Mouse (Mus musculus): ENCODE data around the gene Cntn2.

Gene Cntn2

GRCm38 (mm10) chr1:132542762-132543306 lies at the start of gene Cntn2:
Cntn2 (minus strand) TSS chr1:132543256.
- DNase-seq (ENCODE audit: low read depth, low spot score), result peak; percentile 85

GRCm38 (mm10) chr1:132592145-132592544 lies 49.1 kb upstream of the Cntn2 start:
- peak; percentile 41 for DNase-seq (ENCODE audit: low read depth, low spot score)

GRCm38 (mm10) chr1:132591399-132591930 lies 48.4 kb upstream of the Cntn2 start:
- DNase-seq (ENCODE audit: low read depth, low spot score), result peak; percentile 65

GRCm38 (mm10) chr1:132586679-132587201 lies 43.7 kb upstream of the Cntn2 start:
- no peak for DNase-seq (ENCODE audit: low read depth, low spot score)

GRCm38 (mm10) chr1:132585376-132585775 lies 42.3 kb upstream of the Cntn2 start:
- no peak for DNase-seq (ENCODE audit: low read depth, low spot score)

GRCm38 (mm10) chr1:132582998-132583604 lies 40.0 kb upstream of the Cntn2 start:
- no peak for DNase-seq (ENCODE audit: low read depth, low spot score)

- no peak for DNase-seq (ENCODE audit: low read depth, low spot score)
Measured at GRCm38 (mm10) chr1:132581845-132582839, 39.1 kb upstream of the Cntn2 start.

GRCm38 (mm10) chr1:132580063-132580462 lies 37.0 kb upstream of the Cntn2 start:
- no peak for DNase-seq (ENCODE audit: low read depth, low spot score)

GRCm38 (mm10) chr1:132576845-132577244 lies 33.8 kb upstream of the Cntn2 start:
- no peak for DNase-seq (ENCODE audit: low read depth, low spot score)

GRCm38 (mm10) chr1:132572851-132573250 lies 29.8 kb upstream of the Cntn2 start:
- no peak for DNase-seq (ENCODE audit: low read depth, low spot score)

GRCm38 (mm10) chr1:132571613-132572012 lies 28.6 kb upstream of the Cntn2 start:
- DNase-seq (ENCODE audit: low read depth, low spot score), result no peak

GRCm38 (mm10) chr1:132570906-132571305 lies 27.9 kb upstream of the Cntn2 start:
- DNase-seq (ENCODE audit: low read depth, low spot score), result no peak

GRCm38 (mm10) chr1:132570068-132570780 lies 27.2 kb upstream of the Cntn2 start:
- no peak for DNase-seq (ENCODE audit: low read depth, low spot score)

GRCm38 (mm10) chr1:132569516-132569915 lies 26.5 kb upstream of the Cntn2 start:
- DNase-seq (ENCODE audit: low read depth, low spot score), result no peak

- no peak for DNase-seq (ENCODE audit: low read depth, low spot score)
Measured at GRCm38 (mm10) chr1:132567336-132568125, 24.5 kb upstream of the Cntn2 start.

- DNase-seq (ENCODE audit: low read depth, low spot score), result no peak
Measured at GRCm38 (mm10) chr1:132565766-132566165, 22.7 kb upstream of the Cntn2 start.

- no peak for DNase-seq (ENCODE audit: low read depth, low spot score)
Measured at GRCm38 (mm10) chr1:132564946-132565345, 21.9 kb upstream of the Cntn2 start.

GRCm38 (mm10) chr1:132562337-132562795 lies 19.3 kb upstream of the Cntn2 start:
- no peak for DNase-seq (ENCODE audit: low read depth, low spot score)

- DNase-seq (ENCODE audit: low read depth, low spot score), result no peak
Measured at GRCm38 (mm10) chr1:132560907-132561700, 18.0 kb upstream of the Cntn2 start.
